Mouse (Mus musculus) B cell, adult 67 days (primary cell): Measurements from ENCODE around the gene Fkbp2. TPM values are rescaled to one million over a fixed set of nuclear protein-coding genes. Genes with fewer than 3 reads are reported as not detected.

Source experiments
- total RNA-seq, 2 experiments: library from RNA; stranded (reverse); gene quantifications; 4 replicates each; pipeline ENCODE4 v1.2.4; 2023

Fkbp2 gene
- total RNA-seq = 10 to 100 TPM; 27.2 to 32.8 TPM

GRCm38 (mm10) chr19:6980381-6981093 is at the start of gene Fkbp2:
Fkbp2 (minus strand) TSS chr19:6980501.

DNA sequence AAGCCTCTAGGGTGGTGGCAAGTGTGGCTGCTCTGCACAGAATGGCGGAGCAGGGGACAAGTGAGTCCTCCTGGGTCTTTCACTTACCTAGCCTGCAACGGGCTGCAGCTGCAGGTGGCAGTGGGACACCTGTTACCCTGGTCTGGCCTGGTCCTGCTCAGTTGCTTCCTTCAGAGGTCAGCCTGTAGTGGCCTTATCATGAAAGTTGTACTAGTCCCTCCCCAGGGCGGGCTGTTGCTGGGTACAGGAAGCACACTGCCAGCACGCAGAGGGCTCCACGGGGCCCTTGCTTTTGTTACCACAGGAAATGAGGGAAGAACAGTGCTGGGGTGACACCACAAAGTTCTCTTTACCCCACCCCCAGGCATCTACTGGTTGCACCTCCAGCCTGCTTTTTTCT is 38.9 kb upstream of the Fkbp2 start, which contains the start of gene Fermt3:
Fermt3 (minus strand) TSS at position 279 of the 400 bp plus-strand sequence.

GRCm38 (mm10) chr19:6996006-6996405 is 15.7 kb upstream of the Fkbp2 start, which contains the start of the genes Nudt22 and Trpt1:
Nudt22 (minus strand) TSS chr19:6996117.
Trpt1 (plus strand) TSS chr19:6996131.

GRCm38 (mm10) chr19:6992011-6992858 is 11.9 kb upstream of the Fkbp2 start, which contains the start of gene Dnajc4:
Dnajc4 (minus strand) TSS chr19:6992572.

GRCm38 (mm10) chr19:6987061-6987903 is 7.0 kb upstream of the Fkbp2 start, which contains the start of gene Vegfb:
Vegfb (minus strand) TSS chr19:6987651.

GRCm38 (mm10) chr19:6975537-6976521 is 4.5 kb downstream of the Fkbp2 start, which contains the start of gene Plcb3:
Plcb3 (minus strand) TSS chr19:6976470.

DNA sequence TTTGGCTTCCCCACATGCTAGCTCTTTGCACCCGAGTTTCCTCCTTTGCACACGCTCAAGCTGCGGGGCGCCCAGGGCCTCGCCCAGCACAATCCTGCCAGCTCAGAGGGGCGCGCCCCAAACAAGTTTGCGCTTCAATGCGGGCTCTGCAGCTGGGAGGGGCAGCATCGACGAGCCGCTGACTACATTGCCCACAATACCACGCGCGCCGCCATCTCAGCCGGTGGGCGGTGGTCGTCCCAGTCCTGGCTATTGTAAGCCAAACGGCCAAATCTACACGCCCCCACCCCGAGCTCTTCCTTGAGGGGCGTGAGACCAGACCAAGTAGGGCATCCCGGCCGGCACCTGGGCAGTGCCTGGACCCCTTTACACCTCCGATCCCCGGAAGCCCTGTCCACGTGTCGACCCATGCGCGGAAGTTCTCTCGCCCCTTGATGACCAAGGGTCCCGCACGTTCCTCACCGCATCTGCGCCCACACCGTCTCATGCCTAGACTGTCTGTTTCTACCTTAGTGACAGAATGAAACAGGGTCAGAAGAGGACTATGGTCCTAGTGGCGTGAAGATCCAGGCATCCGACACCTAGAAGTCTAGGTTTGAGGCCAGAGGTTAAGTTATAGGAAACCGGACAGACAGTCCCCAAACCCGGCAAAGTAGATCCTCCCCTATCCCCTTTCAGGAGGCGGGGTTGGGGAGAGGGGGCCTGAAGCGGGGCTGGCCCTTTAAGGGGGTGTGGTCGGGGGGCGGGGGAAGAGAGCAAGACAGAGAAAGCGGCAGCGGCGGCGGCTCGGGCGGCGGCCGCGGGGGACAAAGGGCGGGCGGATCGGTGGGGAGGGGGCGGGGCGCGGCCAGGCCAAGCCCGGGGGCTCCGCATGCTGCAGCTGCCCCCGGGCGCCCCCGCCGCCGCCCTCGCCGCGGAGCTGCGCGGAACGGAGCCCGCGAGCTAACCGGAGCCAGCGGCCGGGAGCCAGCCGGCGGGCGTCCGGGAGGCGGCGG is 5.8 kb downstream of the Fkbp2 start, which contains the start of gene Ppp1r14b:
Ppp1r14b (plus strand) TSS at position 758 of the 995 bp plus-strand sequence.

GRCm38 (mm10) chr19:6942249-6942691 is 38.0 kb downstream of the Fkbp2 start, which contains the start of gene Gpr137:
Gpr137 (minus strand) TSS chr19:6942480.

GRCm38 (mm10) chr19:6941372-6942248 is 38.7 kb downstream of the Fkbp2 start, which contains the start of gene Bad:
Bad (plus strand) TSS chr19:6941861.

DNA sequence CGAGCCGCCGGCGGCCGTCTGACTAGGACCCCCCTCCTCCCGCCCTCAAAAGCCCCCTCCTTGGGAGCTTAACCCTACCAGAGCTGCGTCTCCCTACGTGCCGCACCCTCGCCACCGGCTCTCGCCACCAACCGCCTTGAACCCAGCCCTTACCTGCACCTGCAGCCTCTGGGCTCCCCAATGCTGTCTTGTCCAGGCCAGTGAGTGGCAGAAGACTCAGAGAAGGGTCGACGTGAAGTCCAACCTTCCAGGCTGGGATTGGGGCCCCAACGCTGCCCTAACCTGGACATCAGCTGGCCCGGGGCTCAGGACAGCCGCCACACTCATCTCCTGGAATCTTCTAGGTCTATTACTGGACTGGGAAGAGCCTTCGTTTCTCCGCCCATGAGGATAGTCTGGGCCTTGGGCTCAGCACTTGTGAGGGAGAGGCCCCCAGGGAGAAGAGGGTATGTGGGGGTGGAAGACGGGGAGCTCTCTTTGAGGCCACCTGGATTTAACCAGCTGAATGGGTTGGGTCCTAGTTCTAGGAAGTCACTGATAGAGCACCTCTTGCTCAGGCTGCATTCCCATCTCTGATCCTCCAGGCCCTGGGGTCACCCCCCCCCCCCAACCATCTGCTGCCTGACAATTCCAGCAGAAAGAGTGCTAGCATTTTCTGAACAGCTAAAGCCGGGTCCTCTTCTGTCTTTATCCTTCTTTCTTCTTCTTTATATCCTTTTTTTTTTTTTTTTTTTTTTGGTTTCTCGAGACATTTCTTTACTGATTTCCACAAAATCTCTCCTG is 45.9 kb downstream of the Fkbp2 start, which contains the start of gene Kcnk4:
Kcnk4 (minus strand) TSS at position 321 of the 783 bp plus-strand sequence.

Other genes starting within 250 kb of the Fkbp2 start
- 10 to 100 TPM; 31.2 to 32.4 TPM for gene Rps6ka4, start 139.9 kb downstream of the Fkbp2 start, total RNA-seq
- gene Ccdc88b, start 122.3 kb downstream of the Fkbp2 start, total RNA-seq = 10 to 100 TPM; 26.6 TPM
- 100 to 1,000 TPM; 148 to 164 TPM for gene Trmt112, start 70.8 kb downstream of the Fkbp2 start, total RNA-seq
- gene Prdx5, start 70.4 kb downstream of the Fkbp2 start, total RNA-seq = 10 to 100 TPM; 84.2 to 90.7 TPM
- gene Esrra, start 58.7 kb downstream of the Fkbp2 start, total RNA-seq = 10 to 100 TPM; 61.0 to 65.8 TPM
- gene Catsperz, start 55.1 kb downstream of the Fkbp2 start, total RNA-seq = not detected
- gene Kcnk4, start 46.0 kb downstream of the Fkbp2 start, total RNA-seq = not detected
- 10 to 100 TPM; 14.5 to 19.4 TPM for gene Bad, start 38.6 kb downstream of the Fkbp2 start, total RNA-seq
- 10 to 100 TPM; 16.7 to 18.1 TPM for gene Gpr137, start 38.0 kb downstream of the Fkbp2 start, total RNA-seq
- gene Ppp1r14b, start 5.5 kb downstream of the Fkbp2 start, total RNA-seq = 100 to 1,000 TPM in 1 of 2 experiments, 10 to 100 TPM in 1; 98.1 to 108 TPM
- gene Plcb3, start 4.0 kb downstream of the Fkbp2 start, total RNA-seq = 10 to 100 TPM; 19.8 to 22.5 TPM
- gene Vegfb, start 7.2 kb upstream of the Fkbp2 start, total RNA-seq = 10 to 100 TPM; 14.8 to 22.4 TPM
- gene Dnajc4, start 12.1 kb upstream of the Fkbp2 start, total RNA-seq = 10 to 100 TPM; 25.7 to 30.4 TPM
- 1 to 10 TPM; 4.1 to 8.3 TPM for gene Nudt22, start 15.6 kb upstream of the Fkbp2 start, total RNA-seq
- 1 to 10 TPM; 5.0 to 6.1 TPM for gene Trpt1, start 15.6 kb upstream of the Fkbp2 start, total RNA-seq
- gene Fermt3, start 39.0 kb upstream of the Fkbp2 start, total RNA-seq = 100 to 1,000 TPM; 174 to 183 TPM
- gene Stip1, start 59.5 kb upstream of the Fkbp2 start, total RNA-seq = 100 to 1,000 TPM in 1 of 2 experiments, 10 to 100 TPM in 1; 85.8 to 161 TPM
- gene Macrod1, start 76.3 kb upstream of the Fkbp2 start, total RNA-seq = 1 to 10 TPM; 6.9 to 7.1 TPM
- gene Flrt1, start 125.2 kb upstream of the Fkbp2 start, total RNA-seq = under 1 TPM in 1 of 2 experiments, not detected in 1; 0.09 TPM
- 100 to 1,000 TPM; 129 to 137 TPM for gene Otub1, start 225.8 kb upstream of the Fkbp2 start, total RNA-seq
- 100 to 1,000 TPM; 301 to 322 TPM for gene Cox8a, start 237.1 kb upstream of the Fkbp2 start, total RNA-seq